Mouse (Mus musculus) common myeloid progenitor, adult 5-6 weeks (primary cell): ENCODE measurements at regions not wholly inside any gene's neighbourhood (a gene's known extent, or its start where the extent isn't known, plus 50 kb on each side); places are given as distances from the start of the nearest gene placed in this dataset.

Experiments
- ATAC-seq: replicated peaks from 2 replicates; pipeline ENCODE4 v1.8.0; 2016; ENCODE audit warnings: low read depth, mild to moderate bottlenecking, moderate TSS enrichment, inconsistent platforms; ENCODE audit not compliant: poor library complexity, severe bottlenecking

- no peak for ATAC-seq
Measured at GRCm38 (mm10) chr1:164508106-164508505, 50.0 kb upstream of the Atp1b1 start.
